Comparison of ENCODE assay signal across 8 mouse cellular contexts in the genomic region with DNA sequence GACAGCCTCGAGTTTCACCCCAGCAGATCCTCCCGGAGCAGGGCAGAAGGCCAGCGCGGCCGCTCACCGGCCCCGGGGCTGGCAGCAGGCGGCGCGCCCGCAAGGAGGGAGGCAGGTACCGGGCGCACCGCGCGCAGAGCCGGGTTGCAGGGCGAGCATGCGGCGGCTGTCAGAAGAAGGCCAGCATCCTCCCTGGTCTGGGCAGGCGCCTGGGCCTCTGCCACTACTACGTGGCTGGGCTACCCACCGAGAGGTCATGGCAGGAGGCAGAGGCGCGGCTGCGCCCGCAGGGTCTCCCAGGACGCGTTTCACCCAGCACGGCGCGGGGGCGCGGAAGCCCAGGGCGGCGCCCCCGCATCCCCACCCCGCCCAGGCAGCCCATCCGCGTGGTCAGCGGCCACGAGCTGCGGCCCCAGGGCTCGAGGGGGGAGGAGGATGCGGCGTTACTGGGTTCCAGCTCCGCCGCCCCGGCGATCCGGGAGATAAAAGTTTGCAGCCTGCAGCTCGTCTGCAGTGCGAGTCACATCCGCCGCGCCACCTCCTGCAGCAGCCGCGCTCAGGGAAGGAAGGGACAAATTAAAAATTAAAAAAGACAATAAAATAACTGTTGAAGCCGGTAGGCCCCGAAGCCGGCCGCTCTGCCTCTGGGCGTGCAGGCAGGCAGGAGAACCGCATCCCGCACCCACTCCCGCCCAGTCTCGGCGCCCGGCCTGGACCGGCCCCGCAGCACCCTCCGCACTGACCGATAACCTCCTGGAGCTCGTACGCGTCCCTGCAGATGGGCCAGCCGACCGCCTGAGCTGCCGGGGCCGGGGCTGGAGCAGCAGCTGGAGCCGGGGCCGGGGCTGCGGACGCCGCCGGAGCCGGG. TPM values are rescaled to one million over a fixed set of nuclear protein-coding genes. Genes with fewer than 3 reads are reported as not detected.
DNase-seq lines count a peak whose midpoint lies in the region; ATAC-seq lines count a peak whose summit lies in the region.

No protein-coding gene starts in this region.

- peak overlapping the region; percentile 91 for H3K4me3 ChIP-seq in embryonic facial prominence, embryonic 12.5 days
- H3K4me3 ChIP-seq in limb, embryonic 11.5 days (ENCODE audit: low read depth, low read length) = peak overlapping the region; percentile 89
- peak overlapping the region; percentile 90 for H3K4me3 ChIP-seq in midbrain, embryonic 11.5 days (ENCODE audit: low read depth, low read length)

- ATAC-seq in embryonic facial prominence, embryonic 12.5 days (ENCODE audit: insufficient number of reproducible peaks, insufficient read depth, low FRiP score, low TSS enrichment) = peak; percentile 68
- peak; percentile 68 for ATAC-seq in limb, embryonic 11.5 days (ENCODE audit: insufficient number of reproducible peaks, low FRiP score, low TSS enrichment, low read depth)
- ATAC-seq in midbrain, embryonic 11.5 days (ENCODE audit: low FRiP score) = peak; percentile 79

- H3K9me3 ChIP-seq in embryonic facial prominence, embryonic 12.5 days = no peaks in the 10 kb centered on the region
- no peaks in the 10 kb centered on the region for H3K9me3 ChIP-seq in limb, embryonic 11.5 days (ENCODE audit: control insufficient read depth, low read length)
- no peaks in the 10 kb centered on the region for H3K9me3 ChIP-seq in midbrain, embryonic 11.5 days (ENCODE audit: control insufficient read depth, low read length)

- H3K4me1 ChIP-seq in embryonic facial prominence, embryonic 12.5 days = peaks cover 12% of the 10 kb centered on the region; the same call in 1 of the 2 replicates
- peaks cover 12% of the 10 kb centered on the region for H3K4me1 ChIP-seq in limb, embryonic 11.5 days (ENCODE audit: control insufficient read depth, insufficient read depth, low read length)
- peaks cover 23% of the 10 kb centered on the region for H3K4me1 ChIP-seq in midbrain, embryonic 11.5 days (ENCODE audit: control insufficient read depth, insufficient read depth, low read length)

- peak overlapping the region; percentile 85 for H3K27ac ChIP-seq in embryonic facial prominence, embryonic 12.5 days
- peak overlapping the region; percentile 66 for H3K27ac ChIP-seq in limb, embryonic 11.5 days (replicated peaks; ENCODE audit: low read depth, low read length)
- peak overlapping the region; percentile 78 for H3K27ac ChIP-seq in midbrain, embryonic 11.5 days (ENCODE audit: low read depth, low read length)

- DNase-seq in urinary bladder, adult 18-20 months (ENCODE audit: low spot score in 2 of 2) = peak; percentile 40 to 70
- no peak for DNase-seq in urinary bladder, postnatal 10 days (ENCODE audit: low spot score)
- DNase-seq in heart, adult 8-10 months (ENCODE audit: low spot score) = peak; percentile 39
- peak; percentile 69 for DNase-seq in kidney, adult 18-20 months
- peak; percentile 80 for DNase-seq in limb, embryonic 11.5 days (ENCODE audit: low spot score)
- DNase-seq in midbrain, embryonic 11.5 days (ENCODE audit: low spot score, missing footprints) = peak; percentile 96
- DNase-seq in right cerebral cortex, postnatal 36 days (ENCODE audit: low spot score in 2 of 2) = peak; percentile 20 to 41

- H3K9ac ChIP-seq in embryonic facial prominence, embryonic 12.5 days = peak overlapping the region; percentile 87
- peak overlapping the region; percentile 87 for H3K9ac ChIP-seq in limb, embryonic 11.5 days (ENCODE audit: low read length)
- H3K9ac ChIP-seq in midbrain, embryonic 11.5 days (ENCODE audit: low read length) = peak overlapping the region; percentile 95

- no peaks in the 10 kb centered on the region for H3K27me3 ChIP-seq in embryonic facial prominence, embryonic 12.5 days
- no peaks in the 10 kb centered on the region for H3K27me3 ChIP-seq in limb, embryonic 11.5 days (ENCODE audit: control insufficient read depth, insufficient read depth, low read length)
- no peaks in the 10 kb centered on the region for H3K27me3 ChIP-seq in midbrain, embryonic 11.5 days (ENCODE audit: control insufficient read depth, insufficient read depth, low read length)

- under 1% methylated on average over 86 of the region's 87 CpGs for WGBS in embryonic facial prominence, embryonic 12.5 days
- WGBS in limb, embryonic 11.5 days = under 1% methylated on average over 86 of the region's 87 CpGs
- WGBS in midbrain, embryonic 11.5 days = under 1% methylated on average over 83 of the region's 87 CpGs

- H3K36me3 ChIP-seq in embryonic facial prominence, embryonic 12.5 days = no peaks in the 10 kb centered on the region
- no peaks in the 10 kb centered on the region for H3K36me3 ChIP-seq in limb, embryonic 11.5 days (ENCODE audit: control insufficient read depth, insufficient read depth, low read length)
- H3K36me3 ChIP-seq in midbrain, embryonic 11.5 days (ENCODE audit: control insufficient read depth, insufficient read depth, low read length) = no peaks in the 10 kb centered on the region

- H3K4me2 ChIP-seq in embryonic facial prominence, embryonic 12.5 days (replicated peaks) = peak overlapping the region; percentile 74
- peak overlapping the region; percentile 89 for H3K4me2 ChIP-seq in limb, embryonic 11.5 days (ENCODE audit: low read depth, severe bottlenecking)
- H3K4me2 ChIP-seq in midbrain, embryonic 11.5 days = peak overlapping the region; percentile 61

RNA-seq across cellular contexts. Expression of a gene that starts 0.9 kb away (rescaled TPM):
- polyA plus RNA-seq in embryonic facial prominence, embryonic 12.5 days (2016; fragmentation: Nextera tagmentation; extraction: Ambion mirVana) = 25.1 and 26.6 TPM in 2 replicates
- total RNA-seq in heart, adult 8-10 months (2022) = 10 to 100 TPM; 63.7 to 93.6 (median 79.1) TPM
- polyA plus RNA-seq in limb, embryonic 11.5 days (2014; fragmentation: Nextera tagmentation; extraction: Ambion mirVana) = 22.3 and 25.3 TPM in 2 replicates
- polyA plus RNA-seq in midbrain, embryonic 11.5 days (2014; fragmentation: Nextera tagmentation; extraction: Ambion mirVana) = 51.9 and 52.5 TPM in 2 replicates
